Mouse (Mus musculus): Measurements from ENCODE around the gene Dennd1a. TPM values are rescaled to one million over a fixed set of nuclear protein-coding genes. Genes with fewer than 3 reads are reported as not detected.
A peak's percentile ranks its signal among the peaks of the same experiment; 100 is the strongest.

The Dennd1a gene
- polyA plus RNA-seq, 1 experiment from 2014 or later = 14.4 TPM

DNA sequence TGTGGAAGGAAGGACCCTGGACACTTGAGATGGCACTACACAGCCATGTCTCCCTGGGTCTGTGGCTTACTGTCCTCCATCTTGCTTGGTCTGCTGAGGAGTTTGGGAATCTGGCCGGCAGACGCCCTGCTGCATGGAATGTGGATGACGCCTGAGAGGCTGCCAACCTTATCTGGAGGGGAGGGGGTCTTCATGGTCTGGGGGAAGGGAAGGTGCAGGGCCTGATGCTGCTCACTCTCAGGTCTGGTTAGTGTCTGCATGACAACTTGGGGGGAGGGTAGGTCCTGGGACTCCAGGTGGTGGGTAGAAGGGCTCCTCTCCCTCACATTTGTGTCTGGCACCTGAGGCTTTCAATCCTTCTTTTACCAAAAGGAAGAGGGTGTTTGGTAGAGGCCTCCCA, 505.8 kb downstream of the Dennd1a start:
- Histone ChIP-seq H3K4me1 (replicated peaks) (peaks cover 59% of the 10 kb centered on the region), H3K4me3 (no peak overlapping the region), H3K4me2 (no peak overlapping the region), H3K9ac (no peak overlapping the region), H3K36me3 (no peaks in the 10 kb centered on the region), H3K9me3 (no peaks in the 10 kb centered on the region), H3K27me3 (peaks cover 14% of the 10 kb centered on the region; the same call in 1 of the 2 replicates), H3K27ac (no peak overlapping the region)
- 32% methylated on average over 3 of the region's 3 CpGs for WGBS
- ATAC-seq (ENCODE audit: low FRiP score) = no peak

DNA sequence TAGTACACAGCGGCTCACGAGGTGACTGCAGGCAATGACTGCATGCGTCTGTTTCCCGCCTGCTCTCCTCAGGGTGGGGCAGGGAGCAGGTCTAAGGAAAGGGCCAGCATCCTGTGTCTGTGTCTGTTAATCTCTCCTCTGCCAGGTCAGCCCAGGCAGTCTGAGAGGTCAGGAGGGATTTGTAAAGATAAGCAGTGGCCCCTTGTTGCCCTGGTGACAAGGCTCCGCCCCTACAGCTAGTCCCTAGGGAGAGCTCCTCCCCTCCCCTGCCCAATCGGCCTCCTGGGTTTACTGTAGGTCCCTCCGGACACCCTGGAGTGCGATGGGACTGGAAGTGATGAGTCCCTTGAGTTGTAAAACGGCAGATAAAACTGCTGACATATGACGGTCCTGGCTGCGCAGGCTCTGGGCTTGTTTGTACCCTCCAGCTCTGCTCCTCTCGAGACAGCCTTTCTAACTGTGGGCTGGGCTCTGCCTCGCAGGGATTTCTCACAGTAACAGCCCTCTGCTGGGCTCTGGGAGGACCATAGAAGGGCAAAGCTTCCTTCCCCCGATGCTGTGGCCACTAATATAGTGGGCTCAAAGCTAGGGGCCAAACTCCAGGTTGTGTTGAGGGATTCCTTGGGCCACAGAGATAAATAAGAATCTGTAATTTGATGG, 506.8 kb downstream of the Dennd1a start:
- no peaks in the 10 kb centered on the region for H3K9me3 ChIP-seq
- no peaks in the 10 kb centered on the region for H3K36me3 ChIP-seq
- peak overlapping the region; percentile 18 for H3K4me3 ChIP-seq
- peak overlapping the region; percentile 48 for H3K4me2 ChIP-seq
- H3K27ac ChIP-seq = peak overlapping the region; percentile 6; the same call in 1 of the 2 replicates
- peaks cover 66% of the 10 kb centered on the region for H3K4me1 ChIP-seq (replicated peaks)
- H3K27me3 ChIP-seq = peaks cover 15% of the 10 kb centered on the region
- WGBS = under 1% methylated on average over 14 of the region's 14 CpGs
- peak; percentile 9; the same call in 1 of the 2 replicates for ATAC-seq (ENCODE audit: low FRiP score)
- H3K9ac ChIP-seq = 0 out of 2 replicates have a peak overlapping the region, but pooled peaks have one; percentile 25

DNA sequence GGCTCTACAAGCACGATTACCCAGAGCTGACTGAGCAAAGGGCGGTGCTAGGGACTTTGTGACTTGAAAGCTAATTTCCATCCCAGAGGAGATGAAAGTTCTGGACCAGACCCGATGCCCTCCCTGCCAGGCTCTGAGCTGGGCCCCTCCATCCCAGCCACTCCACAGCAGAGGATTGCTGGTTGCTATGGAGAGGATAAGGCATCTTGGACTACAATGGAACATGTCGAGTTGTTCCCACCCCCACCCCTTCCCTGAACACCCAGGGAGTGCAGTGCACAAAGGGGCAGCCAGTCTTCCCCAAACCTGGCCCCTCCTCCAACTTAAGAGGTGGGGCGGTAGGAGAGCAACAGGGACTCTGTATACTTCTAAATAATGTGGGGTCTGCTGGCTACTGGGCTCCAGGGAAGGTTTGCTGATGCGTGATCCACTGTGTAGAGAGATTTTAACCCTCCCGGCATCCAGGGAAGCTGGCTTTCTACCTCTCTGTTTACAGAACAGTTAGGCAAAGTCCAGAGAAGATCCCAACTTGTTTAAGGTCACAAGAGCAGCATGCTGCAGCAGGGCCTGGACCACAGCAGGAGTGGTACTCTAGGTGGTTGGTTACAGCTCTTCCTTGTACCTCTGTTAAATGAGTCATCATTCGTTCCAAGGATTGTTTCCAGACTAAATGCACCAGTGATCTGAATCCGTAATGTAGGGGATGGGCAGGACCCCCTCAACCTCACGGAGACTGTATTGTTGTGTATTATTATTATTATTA, 509.1 kb downstream of the Dennd1a start:
- H3K9ac ChIP-seq = no peak overlapping the region
- H3K4me2 ChIP-seq = peak overlapping the region; percentile 46
- H3K27me3 ChIP-seq = peaks cover 15% of the 10 kb centered on the region
- peak overlapping the region; percentile 84 for H3K27ac ChIP-seq
- H3K4me1 ChIP-seq (replicated peaks) = peaks cover 74% of the 10 kb centered on the region
- 12% methylated on average over 10 of the region's 10 CpGs for WGBS
- peak; percentile 74 for ATAC-seq (ENCODE audit: low FRiP score)
- H3K9me3 ChIP-seq = no peaks in the 10 kb centered on the region
- H3K36me3 ChIP-seq = no peaks in the 10 kb centered on the region
- peak overlapping the region; percentile 40 for H3K4me3 ChIP-seq

DNA sequence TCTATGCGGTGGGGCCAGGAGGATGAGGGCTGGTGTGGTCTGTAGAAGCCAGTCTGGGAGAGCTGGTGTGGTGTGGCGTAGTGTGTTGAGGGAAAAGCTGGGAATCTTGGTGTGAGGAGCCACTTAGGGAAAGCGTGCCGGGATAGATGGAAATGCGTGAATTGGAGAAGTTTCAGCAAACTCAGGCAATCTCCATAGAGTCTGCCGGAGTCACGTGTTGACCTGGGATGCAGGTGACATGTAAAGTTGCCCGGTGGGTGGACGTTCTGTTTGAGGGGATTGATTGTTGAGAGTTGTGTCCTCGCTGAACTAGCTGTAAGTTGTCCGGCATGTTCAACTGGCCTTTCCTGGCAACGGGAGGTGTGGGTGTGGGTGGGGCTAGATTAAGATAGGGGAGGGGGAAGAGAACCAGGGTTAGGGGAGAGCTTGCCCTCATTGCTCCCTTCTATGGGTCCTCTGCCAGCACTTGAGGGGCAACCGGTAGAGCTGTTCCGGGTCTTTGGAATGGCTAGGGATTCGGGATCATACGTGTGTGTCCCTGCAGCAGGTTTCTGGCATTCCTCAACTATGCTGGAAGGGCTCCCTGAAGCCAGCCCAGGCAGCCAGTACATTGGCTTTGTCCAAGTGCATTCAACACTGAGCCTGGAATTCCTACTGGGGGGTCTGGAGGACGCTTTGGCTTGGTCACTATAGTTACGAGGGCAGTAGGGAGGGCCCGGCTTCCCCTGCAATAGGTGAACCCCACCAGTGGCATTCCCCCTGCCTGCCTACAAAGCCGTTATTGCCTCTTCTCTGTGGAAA, 510.4 kb downstream of the Dennd1a start:
- H3K27ac ChIP-seq = peak overlapping the region; percentile 84
- ATAC-seq (ENCODE audit: low FRiP score) = peak; percentile 14; the same call in 1 of the 2 replicates
- peaks cover 70% of the 10 kb centered on the region for H3K4me1 ChIP-seq (replicated peaks)
- WGBS = 6% methylated on average over 20 of the region's 20 CpGs
- H3K4me2 ChIP-seq = peak overlapping the region; percentile 46
- H3K36me3 ChIP-seq = no peaks in the 10 kb centered on the region
- peaks cover 15% of the 10 kb centered on the region for H3K27me3 ChIP-seq
- peak overlapping the region; percentile 68 for H3K9ac ChIP-seq
- H3K4me3 ChIP-seq = peak overlapping the region; percentile 40
- H3K9me3 ChIP-seq = no peaks in the 10 kb centered on the region

DNA sequence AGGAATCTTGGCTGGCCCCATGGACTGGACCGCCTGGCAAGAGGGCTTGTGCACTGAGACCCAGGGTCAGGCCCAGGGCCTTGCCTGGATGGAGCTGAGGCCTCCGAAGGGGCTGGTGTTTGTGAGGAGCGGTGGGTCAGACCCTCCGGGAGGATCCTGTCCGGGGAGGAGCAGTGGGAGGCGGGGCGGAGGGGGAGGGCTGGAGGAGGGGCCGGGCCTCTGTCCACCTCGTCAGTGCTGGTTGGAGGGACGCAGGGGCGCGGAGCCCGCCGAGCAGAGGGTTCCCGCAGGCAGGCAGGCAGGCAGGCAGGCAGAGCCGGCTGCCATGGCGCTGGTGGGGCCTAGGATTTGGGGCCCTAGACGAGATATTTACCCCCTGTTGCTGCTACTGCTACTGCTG, 511.2 kb downstream of the Dennd1a start, which contains the start of gene Crb2:
Gene Crb2 (plus strand): TSS at position 234 of the 400 bp plus-strand sequence.
- H3K36me3 ChIP-seq = no peaks in the 10 kb centered on the region
- H3K27me3 ChIP-seq = peaks cover 15% of the 10 kb centered on the region
- peak within 1 kb of the TSS; percentile 46 for H3K4me2 ChIP-seq
- peak within 1 kb of the TSS; percentile 68 for H3K9ac ChIP-seq
- peak; percentile 7; the same call in 1 of the 2 replicates for ATAC-seq (ENCODE audit: low FRiP score)
- H3K9me3 ChIP-seq = no peaks in the 10 kb centered on the region
- 2% methylated on average over 13 of the region's 18 CpGs for WGBS
- peak within 1 kb of the TSS; percentile 40 for H3K4me3 ChIP-seq
- peaks cover 68% of the 10 kb centered on the region for H3K4me1 ChIP-seq (replicated peaks)
- H3K27ac ChIP-seq = peak within 1 kb of the TSS; percentile 84

DNA sequence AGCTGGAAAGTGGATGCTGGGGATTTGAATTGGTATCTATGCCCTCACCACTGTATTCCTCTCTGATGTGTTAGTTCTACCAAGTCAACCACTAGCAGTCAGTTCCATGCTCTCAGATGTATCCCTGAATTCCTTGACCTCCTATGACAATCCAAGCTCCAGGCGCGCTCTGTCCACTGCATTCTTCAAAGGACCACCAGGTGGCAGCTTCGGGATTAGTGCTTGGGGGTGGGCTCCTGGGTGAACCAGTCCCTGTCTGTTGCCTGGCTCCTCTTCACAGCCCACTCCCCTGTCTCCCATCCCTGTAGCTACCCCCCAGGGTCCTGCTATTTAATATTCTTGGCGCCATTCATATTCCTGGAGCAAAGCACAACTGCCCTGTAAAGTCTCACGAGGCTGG, 512.6 kb downstream of the Dennd1a start:
- no peak for ATAC-seq (ENCODE audit: low FRiP score)
- H3K9ac ChIP-seq = no peak overlapping the region
- H3K4me1 ChIP-seq (replicated peaks) = peaks cover 55% of the 10 kb centered on the region
- H3K9me3 ChIP-seq = no peaks in the 10 kb centered on the region
- no peak overlapping the region for H3K4me2 ChIP-seq
- H3K27ac ChIP-seq = no peak overlapping the region
- peaks cover 15% of the 10 kb centered on the region for H3K27me3 ChIP-seq
- H3K4me3 ChIP-seq = no peak overlapping the region
- 5% methylated on average over 5 of the region's 5 CpGs for WGBS
- H3K36me3 ChIP-seq = no peaks in the 10 kb centered on the region

DNA sequence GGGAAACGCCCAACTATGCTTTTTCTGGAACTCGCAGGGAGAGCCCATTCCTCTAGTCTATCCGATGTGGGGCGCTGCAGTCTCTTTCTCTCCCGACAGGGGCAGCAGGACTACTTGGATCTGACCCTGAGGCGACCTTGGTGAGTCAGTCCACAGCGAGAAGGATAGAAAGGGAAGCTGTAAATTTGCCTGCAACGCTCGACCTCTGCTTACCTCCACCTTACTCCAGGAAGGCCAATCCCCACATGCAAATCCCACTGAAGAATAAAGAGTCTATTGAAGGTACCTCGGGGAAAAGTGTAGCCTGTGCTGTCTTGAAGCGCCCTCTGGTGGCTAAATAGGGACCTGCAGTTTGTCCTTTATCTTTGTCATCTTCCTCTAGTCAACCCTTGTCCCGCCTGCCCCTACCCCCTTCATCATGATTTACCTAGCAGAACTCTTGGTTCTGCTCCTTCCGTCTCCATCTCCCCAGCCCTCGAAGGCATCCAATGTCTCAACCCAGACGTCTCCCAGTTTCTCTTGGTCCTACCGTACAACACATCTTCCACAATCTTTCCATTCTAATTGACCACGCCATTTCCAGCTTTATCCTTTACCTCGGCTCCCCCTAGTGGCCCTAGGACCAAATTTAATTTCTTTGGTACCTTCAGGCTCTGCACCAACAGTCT, 515.4 kb downstream of the Dennd1a start:
- peaks cover 49% of the 10 kb centered on the region for H3K4me1 ChIP-seq (replicated peaks)
- peak overlapping the region; percentile 51 for H3K4me2 ChIP-seq
- peak overlapping the region; percentile 32 for H3K4me3 ChIP-seq
- peaks cover 7% of the 10 kb centered on the region; the same call in 1 of the 2 replicates for H3K27me3 ChIP-seq
- no peaks in the 10 kb centered on the region for H3K36me3 ChIP-seq
- WGBS = under 1% methylated on average over 18 of the region's 18 CpGs
- ATAC-seq (ENCODE audit: low FRiP score) = peak; percentile 44
- H3K9me3 ChIP-seq = no peaks in the 10 kb centered on the region
- H3K27ac ChIP-seq = no peak overlapping the region
- H3K9ac ChIP-seq = peak overlapping the region; percentile 46; the same call in 1 of the 2 replicates

DNA sequence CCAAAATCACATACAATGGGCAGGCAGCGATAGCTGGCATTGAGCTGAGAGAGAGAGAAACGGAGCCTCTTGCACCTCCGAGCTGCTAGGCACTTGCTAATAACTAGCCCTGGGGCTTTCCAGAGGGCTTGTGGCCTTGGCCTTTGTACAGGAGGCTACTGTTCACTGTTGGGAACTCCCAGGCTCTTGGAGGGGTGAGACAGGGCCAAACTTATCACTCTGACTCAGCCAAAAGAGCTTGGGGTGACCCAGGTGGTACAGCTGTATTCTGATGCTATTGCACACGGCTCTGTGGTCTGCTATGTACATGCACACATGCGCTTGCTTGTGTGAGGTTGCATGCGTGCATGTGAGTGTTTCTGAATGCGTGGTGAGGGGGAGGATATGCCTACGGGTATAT, 517.4 kb downstream of the Dennd1a start:
- Histone ChIP-seq H3K27ac (no peak overlapping the region), H3K4me3 (no peak overlapping the region), H3K4me1 (replicated peaks) (peaks cover 49% of the 10 kb centered on the region), H3K9me3 (no peaks in the 10 kb centered on the region), H3K36me3 (no peaks in the 10 kb centered on the region), H3K27me3 (peaks cover 5% of the 10 kb centered on the region; the same call in 1 of the 2 replicates), H3K9ac (no peak overlapping the region), H3K4me2 (no peak overlapping the region)
- ATAC-seq (ENCODE audit: low FRiP score) = no peak
- WGBS = 86% methylated on average over 8 of the region's 8 CpGs

DNA sequence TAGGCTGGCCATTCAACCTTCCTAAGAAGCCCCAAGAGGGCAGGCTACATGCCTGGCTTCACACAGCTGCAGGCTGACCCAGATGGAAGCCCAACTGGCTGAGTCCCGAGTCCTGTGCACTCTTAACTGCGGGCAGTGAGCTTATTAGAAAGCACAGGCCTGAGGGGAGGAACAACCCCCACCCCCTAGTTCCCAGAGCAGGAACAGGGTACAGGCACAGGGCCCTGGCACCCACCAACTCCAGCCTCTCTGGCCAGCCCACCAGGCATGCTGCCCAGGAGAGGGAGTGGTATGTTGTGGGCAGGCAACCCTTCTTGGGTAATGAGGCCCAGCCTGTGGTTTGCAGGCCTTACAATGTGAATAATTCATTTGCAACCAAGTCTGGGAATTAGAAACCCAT, 518.3 kb downstream of the Dennd1a start:
- Histone ChIP-seq H3K4me2 (no peak overlapping the region), H3K27me3 (peaks cover 5% of the 10 kb centered on the region; the same call in 1 of the 2 replicates), H3K9me3 (no peaks in the 10 kb centered on the region), H3K27ac (peak overlapping the region; percentile 55), H3K4me1 (replicated peaks) (peaks cover 49% of the 10 kb centered on the region), H3K9ac (peak overlapping the region; percentile 35; the same call in 1 of the 2 replicates), H3K4me3 (no peak overlapping the region), H3K36me3 (no peaks in the 10 kb centered on the region)
- ATAC-seq (ENCODE audit: low FRiP score) = peak; percentile 21; the same call in 1 of the 2 replicates
- whole genome bisulfite sequencing = 31% methylated on average over 2 of the region's 2 CpGs

DNA sequence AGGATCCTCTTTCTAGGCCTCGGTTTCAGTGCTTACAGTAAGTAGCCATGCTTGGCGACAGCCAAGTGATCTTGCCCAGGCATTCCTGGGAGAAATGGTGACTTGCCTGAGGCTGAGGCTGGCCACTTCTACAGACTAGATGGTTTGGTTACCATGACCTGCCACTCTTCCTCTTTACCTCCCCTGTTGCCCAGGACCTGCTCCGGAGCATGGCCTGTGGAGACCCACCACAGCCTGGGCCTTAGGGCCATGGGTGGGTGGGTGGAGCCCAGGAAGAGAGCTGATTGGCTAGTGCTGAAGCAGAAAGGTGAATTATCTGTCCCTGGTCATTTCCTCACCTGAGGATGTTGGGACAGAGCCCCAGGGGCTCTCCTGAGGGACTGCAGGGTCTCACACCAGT, 519.5 kb downstream of the Dennd1a start:
- Histone ChIP-seq H3K9me3 (no peaks in the 10 kb centered on the region), H3K4me2 (no peak overlapping the region), H3K36me3 (no peaks in the 10 kb centered on the region), H3K27me3 (peaks cover 5% of the 10 kb centered on the region; the same call in 1 of the 2 replicates), H3K9ac (no peak overlapping the region), H3K4me1 (replicated peaks) (peaks cover 52% of the 10 kb centered on the region), H3K4me3 (no peak overlapping the region), H3K27ac (no peak overlapping the region)
- ATAC-seq (ENCODE audit: low FRiP score) = no peak
- 50% methylated on average over 3 of the region's 3 CpGs for WGBS

DNA sequence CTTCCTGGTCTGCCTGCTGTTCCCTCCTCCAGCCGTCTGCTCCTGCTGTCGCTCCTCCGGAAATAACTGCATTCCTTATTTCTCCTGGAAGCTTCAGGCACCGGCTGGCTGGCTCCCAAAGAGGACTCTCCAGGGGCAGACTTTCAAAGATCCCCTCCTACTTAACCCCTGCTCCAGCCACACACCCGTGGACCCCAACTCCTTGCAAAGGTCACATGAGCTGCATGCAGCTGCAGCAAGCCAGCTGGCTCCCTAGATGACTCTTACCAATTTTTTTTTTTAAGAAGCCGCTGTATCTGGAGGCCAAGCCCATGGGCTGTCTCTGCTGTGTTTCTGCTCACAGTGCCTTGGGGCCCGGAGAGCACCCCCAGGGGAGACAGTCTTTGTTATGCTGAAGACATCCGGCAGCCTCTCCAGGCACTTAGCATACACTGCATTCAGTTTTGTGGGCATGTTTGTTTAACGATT, 520.1 kb downstream of the Dennd1a start:
- peaks cover 52% of the 10 kb centered on the region for H3K4me1 ChIP-seq (replicated peaks)
- no peak overlapping the region; the same call in 1 of the 2 replicates for H3K27ac ChIP-seq
- no peak overlapping the region; the same call in 1 of the 2 replicates for H3K9ac ChIP-seq
- WGBS = 3% methylated on average over 9 of the region's 9 CpGs
- H3K27me3 ChIP-seq = peaks cover 10% of the 10 kb centered on the region; the same call in 1 of the 2 replicates
- H3K9me3 ChIP-seq = no peaks in the 10 kb centered on the region
- 0 out of 2 replicates have a peak overlapping the region, but pooled peaks have one; percentile 6 for H3K4me2 ChIP-seq
- no peak overlapping the region for H3K4me3 ChIP-seq
- ATAC-seq (ENCODE audit: low FRiP score) = no peak
- no peaks in the 10 kb centered on the region for H3K36me3 ChIP-seq
